Mouse (Mus musculus): ENCODE results near the gene Rnf224.

GRCm38 (mm10) chr2:25267241-25267640 is 30.7 kb upstream of the Rnf224 start:
- TF ChIP-seq CTCF (IDR thresholded peaks at IDR 0.05; ENCODE audit: low read depth, low read length) (no peak), POLR2AphosphoS5 (IDR thresholded peaks at IDR 0.05; ENCODE audit: insufficient replicate concordance, low read depth, low read length) (no peak), GATA1 (IDR thresholded peaks at IDR 0.05; ENCODE audit: borderline replicate concordance, low read length) (no peak), TAL1 (conservative IDR thresholded peaks at IDR 0.05; ENCODE audit: low read depth, low read length) (no peak)

Data from G1E (cell line).